Mouse (Mus musculus) liver, embryonic 14.5 days (tissue): ENCODE measurements around the gene Mad2l2.

Experiments
- CTCF ChIP-seq: IDR thresholded peaks from 2 replicates; pipeline ENCODE4 v1.5.1; 2016; ENCODE audit warnings: antibody characterized with exemption, low read depth, control low read depth
- EP300 ChIP-seq: IDR thresholded peaks from 2 replicates; pipeline ENCODE4 v1.6.1; 2016; ENCODE audit warnings: antibody characterized with exemption, low read depth

DNA sequence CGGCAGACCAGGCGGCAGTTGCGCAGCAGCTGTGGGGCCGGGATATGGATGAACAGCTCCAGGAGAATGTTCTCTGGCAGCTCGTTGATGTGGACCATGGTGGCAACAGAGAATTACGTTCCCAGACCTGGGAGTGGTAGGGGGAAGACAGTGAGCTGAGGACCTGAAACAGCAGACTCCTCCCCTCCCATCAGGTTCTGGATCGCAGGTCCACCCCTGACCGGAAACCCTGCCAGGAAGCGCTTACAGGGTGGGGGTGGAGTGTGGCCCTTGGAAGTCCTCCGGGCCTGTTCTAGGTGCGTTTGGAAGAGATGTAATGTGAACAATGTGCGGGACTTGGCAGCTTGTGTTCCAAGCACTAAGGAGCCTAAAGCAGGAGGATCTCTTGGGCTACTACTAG is 19.4 kb downstream of the Mad2l2 start:
- TF ChIP-seq CTCF (no peak), EP300 (no peak)
